Mouse (Mus musculus): ENCODE measurements around the gene Ttc33. TPM values are rescaled to one million over a fixed set of nuclear protein-coding genes. Genes with fewer than 3 reads are reported as not detected.

Ttc33 gene
- polyA plus RNA-seq, 1 experiment from 2014 or later, result 51.1 TPM

- H3K9me3 ChIP-seq, result no peaks in the 10 kb centered on the region
- H3K4me1 ChIP-seq, result peaks cover 30% of the 10 kb centered on the region
- H3K4me3 ChIP-seq, result peak within 1 kb of the TSS; percentile 52
- peak; percentile 96 for ATAC-seq (ENCODE audit: low FRiP score, low read depth)
- H3K27ac ChIP-seq (replicated peaks), result no peak within 1 kb of the TSS
- H3K36me3 ChIP-seq, result no peaks in the 10 kb centered on the region
- H3K9ac ChIP-seq (replicated peaks), result no peak within 1 kb of the TSS; the same call in 1 of the 2 replicates
- peak within 1 kb of the TSS; percentile 95 for H3K4me2 ChIP-seq (replicated peaks)
- 1% methylated on average over 61 of the region's 61 CpGs for WGBS
- H3K27me3 ChIP-seq, result peaks cover 72% of the 10 kb centered on the region
These were observed 58.9 kb downstream of the Ttc33 start, which contains the start of gene Ptger4 for GRCm38 (mm10) chr15:5243959-5244905. Ptger4 (minus strand) TSS chr15:5244187.

- H3K9me3 ChIP-seq, result no peaks in the 10 kb centered on the region
- H3K4me1 ChIP-seq, result no peaks in the 10 kb centered on the region
- 90% methylated on average over 4 of the region's 4 CpGs for WGBS
- no peak overlapping the region for H3K4me3 ChIP-seq
- H3K4me2 ChIP-seq (replicated peaks), result no peak overlapping the region
- H3K9ac ChIP-seq (replicated peaks), result no peak overlapping the region
- H3K27ac ChIP-seq (replicated peaks), result no peak overlapping the region
- peaks cover 22% of the 10 kb centered on the region for H3K27me3 ChIP-seq
- no peak for ATAC-seq (ENCODE audit: low FRiP score, low read depth)
- H3K36me3 ChIP-seq, result no peaks in the 10 kb centered on the region
These were observed 64.9 kb downstream of the Ttc33 start for GRCm38 (mm10) chr15:5250182-5250581.

- no peak for ATAC-seq (ENCODE audit: low FRiP score, low read depth)
These were observed 74.9 kb downstream of the Ttc33 start for GRCm38 (mm10) chr15:5260183-5260582.

GRCm38 (mm10) chr15:5261004-5261403 is 75.7 kb downstream of the Ttc33 start:
- H3K27me3 ChIP-seq, result no peaks in the 10 kb centered on the region
- H3K4me3 ChIP-seq, result no peak overlapping the region
- H3K4me2 ChIP-seq (replicated peaks), result no peak overlapping the region
- ATAC-seq (ENCODE audit: low FRiP score, low read depth), result no peak
- no peak overlapping the region for H3K27ac ChIP-seq (replicated peaks)
- 91% methylated on average over 3 of the region's 3 CpGs for WGBS
- no peak overlapping the region for H3K9ac ChIP-seq (replicated peaks)
- no peaks in the 10 kb centered on the region for H3K4me1 ChIP-seq
- no peaks in the 10 kb centered on the region for H3K9me3 ChIP-seq
- no peaks in the 10 kb centered on the region for H3K36me3 ChIP-seq

More at GRCm38 (mm10) chr15:5260183-5260582, 74.9 kb downstream of the Ttc33 start:
- Histone ChIP-seq H3K9me3 (no peaks in the 10 kb centered on the region), H3K4me1 (no peaks in the 10 kb centered on the region), H3K27me3 (no peaks in the 10 kb centered on the region), H3K27ac (replicated peaks) (no peak overlapping the region), H3K9ac (replicated peaks) (no peak overlapping the region), H3K36me3 (no peaks in the 10 kb centered on the region), H3K4me3 (no peak overlapping the region), H3K4me2 (replicated peaks) (no peak overlapping the region)
- WGBS, result 73% methylated on average over 5 of the region's 5 CpGs

- Histone ChIP-seq H3K9me3 (no peaks in the 10 kb centered on the region), H3K4me3 (no peak overlapping the region), H3K27me3 (no peaks in the 10 kb centered on the region), H3K36me3 (no peaks in the 10 kb centered on the region), H3K4me1 (no peaks in the 10 kb centered on the region), H3K27ac (replicated peaks) (no peak overlapping the region), H3K4me2 (replicated peaks) (no peak overlapping the region), H3K9ac (replicated peaks) (no peak overlapping the region)
- WGBS, result 89% methylated on average over 13 of the region's 13 CpGs
- ATAC-seq (ENCODE audit: low FRiP score, low read depth), result no peak
These were observed 76.9 kb downstream of the Ttc33 start for GRCm38 (mm10) chr15:5262095-5262667.

GRCm38 (mm10) chr15:5262874-5263504 is 77.7 kb downstream of the Ttc33 start:
- Histone ChIP-seq H3K27ac (replicated peaks) (no peak overlapping the region), H3K4me2 (replicated peaks) (no peak overlapping the region), H3K9ac (replicated peaks) (no peak overlapping the region), H3K9me3 (no peaks in the 10 kb centered on the region), H3K4me3 (no peak overlapping the region), H3K36me3 (no peaks in the 10 kb centered on the region), H3K27me3 (no peaks in the 10 kb centered on the region), H3K4me1 (no peaks in the 10 kb centered on the region)
- 90% methylated on average over 10 of the region's 10 CpGs for WGBS
- no peak for ATAC-seq (ENCODE audit: low FRiP score, low read depth)

- Histone ChIP-seq H3K27ac (replicated peaks) (no peak overlapping the region), H3K9me3 (no peaks in the 10 kb centered on the region), H3K9ac (replicated peaks) (no peak overlapping the region), H3K36me3 (no peaks in the 10 kb centered on the region), H3K4me1 (no peaks in the 10 kb centered on the region), H3K4me2 (replicated peaks) (no peak overlapping the region), H3K27me3 (no peaks in the 10 kb centered on the region), H3K4me3 (no peak overlapping the region)
- no peak for ATAC-seq (ENCODE audit: low FRiP score, low read depth)
- whole genome bisulfite sequencing, result 73% methylated on average over 3 of the region's 3 CpGs
These were observed 80.8 kb downstream of the Ttc33 start for GRCm38 (mm10) chr15:5266095-5266494.

Other genes with a start within 250 kb of the Ttc33 start
- 0.06 TPM in 1 of 2 replicates, not detected in the other for gene C7, start 121.8 kb upstream of the Ttc33 start, polyA plus RNA-seq (2016; fragmentation: Nextera tagmentation; extraction: Ambion mirVana)
- gene Card6, start 77.0 kb upstream of the Ttc33 start, polyA plus RNA-seq (2016; fragmentation: Nextera tagmentation; extraction: Ambion mirVana), result 0.84 and 1.2 TPM in 2 replicates
- gene Rpl37, start 68.9 kb upstream of the Ttc33 start, polyA plus RNA-seq (2016; fragmentation: Nextera tagmentation; extraction: Ambion mirVana), result 417 and 438 TPM in 2 replicates
- 14.6 and 16.2 TPM in 2 replicates for gene Prkaa1, start 41.7 kb upstream of the Ttc33 start, polyA plus RNA-seq (2016; fragmentation: Nextera tagmentation; extraction: Ambion mirVana)
- gene Ptger4, start 58.7 kb downstream of the Ttc33 start, polyA plus RNA-seq (2016; fragmentation: Nextera tagmentation; extraction: Ambion mirVana), result 0.42 and 0.70 TPM in 2 replicates

Measured in midbrain, embryonic 12.5 days (tissue).